Mouse (Mus musculus) ES-Bruce4 (cell line): ENCODE data around the gene Nup210.

Experiments
- CTCF ChIP-seq: IDR thresholded peaks from one replicate; pipeline ENCODE4 v1.8.1; 2011; ENCODE audit warnings: low read depth, low read length
- POLR2A ChIP-seq: IDR thresholded peaks from one replicate; pipeline ENCODE4 v1.8.1; 2011; ENCODE audit warnings: low read length; ENCODE audit not compliant: insufficient read depth

GRCm38 (mm10) chr6:91080033-91080432 lies 36.6 kb downstream of the Nup210 start:
- TF ChIP-seq CTCF (peak; percentile 36), POLR2A (no peak)
